Mouse (Mus musculus) embryonic fibroblast, embryonic 13.5 days (primary cell): ENCODE measurements at regions not wholly inside any gene's neighbourhood (a gene's known extent, or its start where the extent isn't known, plus 50 kb on each side); places are given as distances from the start of the nearest gene placed in this dataset.

ENCODE experiments used
- H3K27ac ChIP-seq: 2 replicates; pipeline ENCODE4 v1.5.1; 2012; ENCODE audit warnings: low read length, control low read depth, inconsistent platforms; ENCODE audit not compliant: insufficient read depth
- H3K4me1 ChIP-seq: 2 replicates; pipeline ENCODE4 v1.6.1; 2011; ENCODE audit warnings: low read length; ENCODE audit not compliant: control insufficient read depth, insufficient read depth
- H3K4me3 ChIP-seq: 2 replicates; pipeline ENCODE4 v1.5.1; 2011; ENCODE audit warnings: mild to moderate bottlenecking, control low read depth, low read length; ENCODE audit not compliant: insufficient read depth
- CTCF ChIP-seq: IDR thresholded peaks from 2 replicates; pipeline ENCODE4 v1.5.1; 2011; ENCODE audit warnings: mild to moderate bottlenecking, control low read depth, low read length, moderate library complexity, borderline replicate concordance; ENCODE audit not compliant: insufficient read depth
- POLR2A ChIP-seq: IDR thresholded peaks from 2 replicates; pipeline ENCODE4 v1.6.1; 2011; ENCODE audit warnings: low read depth, mild to moderate bottlenecking, control low read depth, low read length, moderate library complexity

- H3K4me1 ChIP-seq, result no peaks in the 10 kb centered on the region
- no peak overlapping the region for H3K4me3 ChIP-seq
- no peak for TF ChIP-seq POLR2A
- no peak for TF ChIP-seq CTCF
- no peak overlapping the region for H3K27ac ChIP-seq
Observed at GRCm38 (mm10) chr8:86428998-86429651, 151.4 kb downstream of the Abcc12 start.

GRCm38 (mm10) chr8:86428131-86428530, 152.4 kb downstream of the Abcc12 start:
- no peak for TF ChIP-seq POLR2A
- H3K4me1 ChIP-seq, result no peaks in the 10 kb centered on the region
- no peak overlapping the region for H3K4me3 ChIP-seq
- no peak overlapping the region for H3K27ac ChIP-seq

- TF ChIP-seq CTCF (no peak), POLR2A (no peak)
- Histone ChIP-seq H3K4me3 (no peak overlapping the region), H3K4me1 (no peaks in the 10 kb centered on the region), H3K27ac (no peak overlapping the region)
Observed at GRCm38 (mm10) chr8:86426056-86426455, 154.4 kb downstream of the Abcc12 start.

GRCm38 (mm10) chr8:86425382-86425781, 155.1 kb downstream of the Abcc12 start:
- no peak for TF ChIP-seq CTCF
- no peak for TF ChIP-seq POLR2A
- H3K4me3 ChIP-seq, result no peak overlapping the region
- H3K27ac ChIP-seq, result no peak overlapping the region
- no peaks in the 10 kb centered on the region for H3K4me1 ChIP-seq

GRCm38 (mm10) chr8:86419059-86419651, 161.3 kb downstream of the Abcc12 start:
- H3K27ac ChIP-seq, result no peak overlapping the region
- H3K4me1 ChIP-seq, result no peaks in the 10 kb centered on the region; the same call in 1 of the 2 replicates
- TF ChIP-seq POLR2A (no peak), CTCF (no peak)
- no peak overlapping the region for H3K4me3 ChIP-seq

- H3K4me3 ChIP-seq, result no peak overlapping the region
- H3K27ac ChIP-seq, result no peak overlapping the region
- TF ChIP-seq POLR2A (no peak), CTCF (no peak)
Observed at GRCm38 (mm10) chr8:86418414-86418981, 162.0 kb downstream of the Abcc12 start.

GRCm38 (mm10) chr8:86415208-86415607, 165.3 kb downstream of the Abcc12 start:
- Histone ChIP-seq H3K4me1 (peaks cover 4% of the 10 kb centered on the region; the same call in 1 of the 2 replicates), H3K4me3 (no peak overlapping the region), H3K27ac (no peak overlapping the region)
- TF ChIP-seq CTCF (no peak), POLR2A (no peak)

More at GRCm38 (mm10) chr8:86418414-86418981, 162.0 kb downstream of the Abcc12 start:
- no peaks in the 10 kb centered on the region; the same call in 1 of the 2 replicates for H3K4me1 ChIP-seq

- TF ChIP-seq CTCF (no peak), POLR2A (no peak)
- H3K4me3 ChIP-seq, result no peak overlapping the region
- no peak overlapping the region for H3K27ac ChIP-seq
Observed at GRCm38 (mm10) chr8:86411232-86411631, 169.3 kb downstream of the Abcc12 start.

GRCm38 (mm10) chr8:86406196-86406595, 174.3 kb downstream of the Abcc12 start:
- peaks cover 13% of the 10 kb centered on the region for H3K4me1 ChIP-seq

More at GRCm38 (mm10) chr8:86411232-86411631, 169.3 kb downstream of the Abcc12 start:
- peaks cover 13% of the 10 kb centered on the region for H3K4me1 ChIP-seq

GRCm38 (mm10) chr8:86403434-86403833, 177.1 kb downstream of the Abcc12 start:
- H3K4me3 ChIP-seq, result no peak overlapping the region

More at GRCm38 (mm10) chr8:86406196-86406595, 174.3 kb downstream of the Abcc12 start:
- no peak overlapping the region for H3K27ac ChIP-seq
- H3K4me3 ChIP-seq, result no peak overlapping the region
- no peak for TF ChIP-seq POLR2A
- TF ChIP-seq CTCF, result no peak

More at GRCm38 (mm10) chr8:86403434-86403833, 177.1 kb downstream of the Abcc12 start:
- TF ChIP-seq POLR2A, result no peak
- no peak for TF ChIP-seq CTCF
- no peak overlapping the region for H3K27ac ChIP-seq
- H3K4me1 ChIP-seq, result no peaks in the 10 kb centered on the region
